Mouse (Mus musculus) T-helper 2 cell (primary cell): ENCODE measurements around the gene Tpd52l1.
"Not testable (repeated sequence)": the region's sequence is repeated elsewhere in the genome, so short reads cannot be mapped to it uniquely, and the experiment has no call there.

Experiments
- in situ Hi-C: fragments of 300-600 bp; cut with MboI, MseI; formaldehyde crosslinking; loops from one replicate; pipeline ENCODE4 v1.15.1; 2025; ENCODE audit warnings: high pct_unique_total_duplicates

The Tpd52l1 gene

DNA sequence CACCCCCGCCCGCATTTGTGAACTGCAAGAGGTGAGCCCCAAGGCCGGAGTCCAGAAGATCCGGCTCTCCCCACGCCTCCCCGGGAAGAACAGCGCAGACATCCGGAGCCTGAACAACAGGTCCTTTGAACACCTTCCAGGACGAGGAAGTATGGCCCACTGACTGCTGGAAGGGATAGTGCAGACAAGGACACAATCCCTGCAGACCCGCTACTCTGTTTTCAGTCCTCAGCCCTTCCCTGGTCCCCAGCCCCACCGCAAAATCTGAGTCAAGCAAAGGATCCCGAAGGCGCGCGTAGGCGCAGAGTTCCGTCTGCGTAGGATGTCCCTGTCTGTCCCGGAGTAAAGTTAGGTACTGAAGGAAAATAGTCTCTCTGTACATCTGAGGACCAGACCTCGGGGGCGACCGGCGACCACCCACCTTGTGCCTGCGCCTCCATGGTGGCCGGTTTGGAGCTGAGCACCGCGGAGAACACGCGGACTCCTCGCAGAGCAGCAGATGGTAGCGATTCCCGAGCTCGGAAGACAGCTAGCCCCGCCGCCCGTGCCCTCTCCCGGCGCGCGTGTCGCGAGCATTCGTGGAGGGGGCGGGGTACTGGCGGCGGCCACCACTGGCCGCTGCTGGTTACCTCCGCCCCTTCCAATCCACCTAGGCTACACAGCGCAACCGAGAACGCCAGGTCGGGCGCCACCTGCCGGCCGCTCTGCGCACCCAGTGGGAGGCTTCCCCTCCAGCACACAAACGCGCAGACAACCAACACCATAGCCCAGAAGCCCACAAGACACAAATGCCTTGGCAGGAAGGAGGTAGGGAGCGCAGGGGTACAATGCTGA is at the start of gene Tpd52l1:
Tpd52l1 (minus strand) TSS at position 668 of the 834 bp plus-strand sequence.
- in situ Hi-C loops: no loop called here

DNA sequence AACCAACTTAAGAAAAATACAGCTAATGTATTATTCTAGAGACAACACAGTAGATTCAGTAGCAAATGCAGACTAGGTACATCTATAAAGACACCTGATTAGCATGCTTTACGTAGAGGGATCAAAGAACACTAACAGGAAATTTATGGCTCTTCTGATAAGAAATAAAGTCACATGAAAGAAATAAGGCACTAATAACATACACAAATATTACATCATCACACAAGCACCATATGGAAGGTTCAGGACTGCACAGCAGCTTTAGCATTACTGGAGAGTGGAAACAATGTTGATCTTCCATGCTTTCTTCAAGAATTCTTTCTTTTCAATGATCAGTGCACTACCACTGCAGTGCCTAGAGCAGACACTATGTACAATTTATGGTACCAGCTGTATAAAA is 48.5 kb upstream of the Tpd52l1 start:
- in situ Hi-C loops: no loop called here

DNA sequence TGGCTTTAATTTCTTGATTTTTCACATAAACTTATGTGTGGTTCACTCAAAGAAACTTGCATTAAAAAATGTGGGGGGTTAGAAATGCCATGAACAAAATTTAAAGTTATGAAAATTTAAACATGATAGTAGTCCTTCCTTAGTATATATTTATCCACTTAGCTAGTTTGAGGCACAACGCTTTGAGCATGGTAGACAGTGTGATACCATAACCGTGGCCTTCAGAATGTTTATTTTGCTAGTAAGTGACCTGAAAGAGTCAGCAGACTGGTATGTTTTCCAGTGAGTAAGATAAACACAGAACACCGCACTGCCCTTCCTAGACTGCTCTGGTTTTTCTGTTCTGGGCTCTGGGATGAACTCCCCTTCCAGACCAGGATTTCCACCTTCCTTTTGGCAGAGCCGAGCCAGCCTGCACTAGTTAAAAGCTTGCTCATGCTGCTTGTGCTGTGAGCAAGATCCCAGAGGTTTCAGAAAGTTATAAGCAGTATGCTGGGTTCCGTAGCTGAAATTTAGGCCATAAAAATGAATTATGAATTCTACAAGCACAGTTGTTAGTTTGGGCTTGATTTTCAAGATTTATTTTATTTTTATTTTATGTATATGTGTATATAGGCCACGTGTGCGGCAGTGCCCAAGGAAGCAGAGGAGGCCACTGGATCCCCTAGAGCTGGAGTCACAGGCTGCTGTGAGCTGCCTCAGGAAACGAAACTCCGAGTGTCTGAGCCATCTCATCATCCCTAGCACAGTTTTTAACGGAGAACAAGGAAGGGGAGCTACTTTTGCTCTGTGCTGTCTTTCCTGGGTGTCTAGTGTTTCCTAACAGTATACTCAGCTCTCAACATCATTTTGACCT is 21.5 kb upstream of the Tpd52l1 start:
- in situ Hi-C loops: no loop called here

DNA sequence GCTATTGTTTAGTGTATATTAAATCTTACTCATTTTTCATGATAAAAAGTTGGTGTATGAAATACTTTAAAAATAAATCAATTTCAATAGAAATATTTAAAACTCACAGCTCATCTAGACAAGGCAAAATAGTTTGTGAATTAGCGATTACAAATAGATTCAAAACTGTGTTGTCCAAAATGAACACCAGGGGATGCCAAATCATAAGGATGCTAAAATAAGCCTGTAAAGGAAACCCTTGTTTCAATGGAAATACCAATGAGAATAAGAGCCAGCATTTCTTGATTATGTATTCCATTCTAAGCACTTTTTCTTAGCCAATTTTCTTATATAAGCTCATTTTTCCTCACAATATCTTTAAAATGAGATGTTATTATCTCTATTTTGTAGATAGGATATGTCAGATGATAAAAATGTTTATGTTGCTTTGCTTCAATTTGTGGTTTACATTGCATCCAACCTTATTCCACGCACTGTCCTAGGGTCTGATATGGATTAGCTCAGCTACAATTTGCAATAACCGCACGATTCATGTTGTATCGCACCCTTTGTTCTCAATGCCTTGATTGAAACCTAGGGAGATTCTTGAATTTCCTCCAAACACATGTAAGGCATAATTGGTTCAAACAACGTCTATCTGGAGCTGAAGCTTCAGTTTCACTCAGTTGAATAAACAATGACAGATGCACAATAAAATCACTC is 20.2 kb upstream of the Tpd52l1 start:
- in situ Hi-C loops: no loop called here

DNA sequence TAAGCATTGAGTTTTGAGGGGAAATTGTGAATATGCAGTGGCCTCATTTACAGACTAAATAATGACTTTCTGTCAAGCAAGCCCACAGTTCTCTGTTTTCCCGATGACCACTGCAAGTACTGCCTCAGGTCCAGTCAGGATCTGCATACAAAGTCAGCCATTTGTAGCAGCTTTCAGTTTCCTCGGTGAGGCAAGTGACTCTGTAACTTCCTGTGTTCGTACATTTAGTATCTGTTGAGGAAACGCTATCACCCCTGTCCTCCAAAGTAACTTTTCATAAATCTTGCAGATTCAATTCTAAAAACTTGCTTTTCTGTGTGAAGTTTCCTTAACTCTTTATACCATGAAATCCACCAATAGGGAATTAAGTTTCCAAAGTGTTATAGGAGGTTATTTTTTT is 19.7 kb upstream of the Tpd52l1 start:
- in situ Hi-C loops: no loop called here

DNA sequence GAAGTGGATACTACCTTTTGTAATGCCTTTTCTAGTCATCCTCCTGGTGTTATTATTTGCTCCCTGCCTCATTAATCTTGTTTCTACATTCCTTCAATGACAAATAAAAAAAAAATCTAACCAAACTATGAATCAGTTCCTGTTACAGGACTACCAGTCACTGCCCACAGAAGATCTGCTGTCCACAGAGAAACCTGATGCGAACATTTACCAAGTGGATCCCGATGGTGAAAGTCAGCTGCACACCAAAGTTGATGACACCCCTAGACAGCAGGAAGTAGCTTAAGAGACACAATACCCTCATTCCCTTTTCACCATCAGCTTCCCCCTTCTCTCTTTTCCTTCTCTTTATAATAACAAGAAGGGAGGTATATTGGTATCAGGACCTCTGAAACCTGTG is 17.3 kb upstream of the Tpd52l1 start:
- in situ Hi-C loops: no loop called here

DNA sequence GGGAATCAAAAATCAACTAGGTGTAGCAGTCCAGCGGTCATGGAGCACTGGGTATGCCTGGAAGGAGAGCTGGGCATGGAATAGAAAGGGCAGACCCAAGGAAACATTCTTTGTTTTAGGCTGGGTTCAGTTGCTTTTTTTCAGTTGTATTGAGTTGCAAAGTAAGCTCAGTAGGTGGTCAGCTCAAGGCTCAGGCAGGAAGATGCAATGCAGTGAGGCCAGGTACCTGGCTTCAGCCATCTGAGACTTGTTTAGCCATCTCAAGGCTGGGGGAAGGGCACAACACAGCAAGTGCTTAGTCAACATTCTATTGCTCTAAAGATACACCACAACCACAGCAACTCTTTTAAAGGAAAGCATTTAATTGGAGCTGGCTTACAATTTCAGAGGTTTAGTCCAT is 11.0 kb upstream of the Tpd52l1 start:
- in situ Hi-C loops: no loop called here

DNA sequence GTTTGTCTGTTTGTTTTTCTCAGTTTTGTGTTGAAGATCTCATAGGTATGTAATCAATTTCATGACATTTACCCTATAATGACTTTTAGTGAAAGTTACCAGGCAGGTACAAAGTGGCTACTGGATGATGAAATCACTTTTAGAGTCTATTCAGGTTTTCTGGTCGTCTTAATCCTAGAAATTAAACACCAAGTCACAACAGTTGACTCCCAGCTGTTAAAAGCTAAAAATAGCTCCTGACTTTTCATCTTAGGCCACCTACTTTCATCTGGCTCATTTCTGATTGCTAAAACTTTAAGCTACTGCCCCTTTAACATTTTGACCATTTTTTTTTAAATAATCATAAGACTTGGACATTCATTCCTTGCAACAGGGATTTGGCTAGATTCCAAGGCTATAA is 1.3 kb upstream of the Tpd52l1 start:
- in situ Hi-C loops: no loop called here

DNA sequence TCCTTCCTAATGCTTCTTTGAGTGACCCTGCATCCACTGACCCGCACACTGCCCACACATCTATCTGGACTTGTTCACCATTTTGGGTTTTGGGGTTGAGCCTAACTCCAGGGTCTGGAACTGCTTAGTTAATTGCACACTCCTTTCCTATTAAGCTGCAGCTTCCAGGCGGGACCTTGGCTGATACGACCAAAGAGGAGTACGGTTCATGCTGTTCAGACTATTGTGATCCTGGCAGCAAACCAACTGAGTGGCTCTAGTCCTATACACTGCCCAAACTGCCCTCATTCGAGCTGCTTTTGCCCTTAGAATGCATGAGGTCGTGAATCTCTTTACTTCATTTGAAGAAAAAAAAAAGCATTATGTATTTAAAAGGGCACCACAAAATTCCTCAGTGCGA is 1.6 kb downstream of the Tpd52l1 start:
- in situ Hi-C loops: no loop called here

DNA sequence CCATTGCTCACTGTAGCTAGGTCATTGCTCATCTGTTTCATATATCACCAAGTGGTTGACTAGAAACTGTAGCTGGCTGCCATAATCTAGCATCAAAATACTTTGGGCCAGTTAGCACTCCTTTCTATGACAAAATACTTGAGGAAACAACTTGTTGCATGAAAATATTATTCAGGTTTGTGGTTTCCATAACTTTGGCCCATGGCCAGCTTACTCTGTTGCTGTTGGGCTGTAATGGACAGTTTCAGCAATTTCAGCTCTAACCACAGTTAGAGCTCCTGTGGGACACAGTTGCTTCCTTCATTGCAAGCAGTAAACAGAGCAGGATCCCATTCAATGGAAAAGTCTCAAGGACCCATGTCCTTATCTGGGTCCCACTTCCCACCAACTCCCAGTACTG is 4.3 kb downstream of the Tpd52l1 start:
- in situ Hi-C loops: no loop called here

DNA sequence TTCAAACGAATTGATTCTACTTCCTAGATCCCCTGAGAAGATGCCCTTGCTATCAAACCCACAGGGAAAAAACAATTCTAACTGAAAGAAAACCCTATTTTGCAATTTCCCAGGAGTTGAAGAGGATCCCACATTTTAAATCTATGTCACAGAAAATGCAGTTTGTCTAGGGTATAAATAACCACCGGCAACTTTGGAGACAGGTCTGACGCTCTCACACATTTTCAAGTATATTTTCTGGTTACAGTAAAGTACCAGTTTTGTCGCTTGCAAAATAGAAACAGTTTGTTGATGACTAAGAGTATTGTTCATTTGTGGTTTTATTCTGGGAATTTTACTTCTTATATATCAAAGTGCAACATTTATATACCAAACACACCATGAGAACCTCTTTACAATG is 9.7 kb downstream of the Tpd52l1 start:
- in situ Hi-C loops: no loop called here

DNA sequence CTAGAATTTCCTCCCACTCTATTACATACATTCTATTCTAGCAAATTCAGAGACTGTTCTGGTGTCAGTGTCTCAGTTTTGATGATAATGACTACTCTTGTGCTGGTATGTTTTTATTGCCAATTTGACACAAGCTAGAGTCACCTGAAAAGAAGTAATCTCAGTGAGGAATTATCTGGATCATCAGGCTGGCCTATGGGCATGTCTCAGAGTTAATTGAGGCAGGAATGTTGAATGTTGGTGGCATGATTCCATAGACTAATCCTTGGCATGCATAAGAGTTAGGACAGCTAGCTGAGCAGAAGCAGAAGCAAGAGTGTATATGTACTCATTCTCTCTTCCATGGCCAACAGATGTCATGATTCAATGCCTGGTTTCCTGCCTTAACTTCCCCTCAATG is 27.8 kb downstream of the Tpd52l1 start:
- in situ Hi-C loops: no loop called here

DNA sequence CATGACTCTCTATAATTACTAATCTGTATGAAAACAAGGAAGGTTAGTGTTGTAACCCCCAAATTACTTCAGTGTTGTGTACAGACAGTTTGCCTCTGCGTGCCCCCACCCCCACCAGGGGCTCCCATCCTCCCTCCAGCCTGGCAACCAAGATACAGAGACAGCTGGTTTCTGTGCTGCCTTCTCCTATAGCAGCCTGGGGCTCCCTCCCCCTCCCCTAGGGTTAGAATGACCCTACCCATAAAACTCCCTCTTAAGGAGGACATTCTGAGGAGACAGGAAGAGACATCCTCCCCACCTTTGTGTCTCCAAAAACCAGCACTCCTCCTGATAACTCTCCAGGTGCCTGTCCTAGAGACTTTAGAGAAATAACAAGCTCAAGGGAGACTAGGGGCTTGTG is 52.8 kb downstream of the Tpd52l1 start:
- in situ Hi-C loops: no loop called here

DNA sequence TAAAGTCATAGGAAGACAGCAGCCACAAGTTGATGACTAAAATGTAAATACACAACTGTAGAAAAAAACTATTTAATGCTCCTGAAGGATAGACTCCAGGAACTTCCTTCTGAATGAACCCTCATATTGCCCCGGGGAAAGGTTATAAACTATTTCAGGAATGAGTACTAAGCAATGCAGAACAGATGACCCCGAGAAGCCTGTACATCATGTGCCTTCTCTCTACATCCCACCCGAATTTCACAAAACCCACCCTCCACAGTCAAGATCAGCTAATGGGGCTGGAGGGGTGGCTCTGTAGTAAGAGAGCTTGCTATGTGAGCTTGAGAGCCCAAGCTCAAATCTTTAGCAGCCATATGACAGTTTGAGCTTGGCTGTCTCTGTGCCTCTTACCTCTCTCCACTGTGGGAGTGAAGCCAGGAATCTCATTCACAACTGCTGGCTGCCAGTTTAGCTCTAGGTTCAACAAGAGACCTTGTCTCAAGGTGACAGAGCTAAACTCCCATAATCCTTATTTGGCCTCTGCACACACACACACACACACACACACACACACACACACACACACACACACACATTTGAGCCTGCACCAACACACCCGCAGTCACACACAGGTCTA is 54.9 kb downstream of the Tpd52l1 start:
- in situ Hi-C loops: no loop called here

DNA sequence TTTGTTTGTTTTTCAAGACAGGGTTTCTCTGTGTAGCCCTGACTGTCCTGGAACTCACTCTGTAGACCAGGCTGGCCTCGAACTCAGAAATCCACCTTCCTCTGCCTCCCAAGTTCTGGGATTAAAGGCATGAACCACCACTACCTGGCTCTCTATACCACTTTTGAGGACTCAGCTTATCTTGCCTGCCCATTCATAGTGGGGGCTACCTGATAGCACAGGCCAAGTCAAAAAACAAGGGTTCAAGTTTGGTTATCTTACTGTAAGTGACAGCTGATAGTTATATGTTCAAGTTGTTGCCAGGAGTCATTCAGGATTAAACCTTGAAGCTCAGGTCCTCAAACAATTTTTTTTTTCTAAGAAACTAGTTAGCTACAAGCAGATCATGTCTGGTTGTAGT is 57.2 kb downstream of the Tpd52l1 start:
- in situ Hi-C loops: not testable (repeated sequence)

DNA sequence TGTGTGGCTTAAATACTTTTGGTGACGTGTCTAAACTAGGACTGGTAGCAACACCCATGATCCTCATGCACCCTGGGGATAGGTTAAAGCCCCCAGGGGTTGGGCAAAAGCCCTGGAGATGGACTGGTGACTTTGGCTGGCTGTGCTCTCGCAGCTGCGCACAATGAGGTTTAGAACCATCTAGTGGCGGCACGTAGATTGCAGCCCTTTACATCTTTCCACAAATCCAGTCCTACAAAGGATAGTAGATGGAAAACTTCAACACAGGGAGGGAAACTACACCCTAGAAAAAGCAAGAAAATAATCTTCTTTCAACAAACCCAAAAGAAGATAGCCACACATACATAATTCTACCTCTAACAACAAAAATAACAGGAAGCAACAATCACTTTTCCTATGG is 75.6 kb downstream of the Tpd52l1 start:
- in situ Hi-C loops: not testable (repeated sequence)

DNA sequence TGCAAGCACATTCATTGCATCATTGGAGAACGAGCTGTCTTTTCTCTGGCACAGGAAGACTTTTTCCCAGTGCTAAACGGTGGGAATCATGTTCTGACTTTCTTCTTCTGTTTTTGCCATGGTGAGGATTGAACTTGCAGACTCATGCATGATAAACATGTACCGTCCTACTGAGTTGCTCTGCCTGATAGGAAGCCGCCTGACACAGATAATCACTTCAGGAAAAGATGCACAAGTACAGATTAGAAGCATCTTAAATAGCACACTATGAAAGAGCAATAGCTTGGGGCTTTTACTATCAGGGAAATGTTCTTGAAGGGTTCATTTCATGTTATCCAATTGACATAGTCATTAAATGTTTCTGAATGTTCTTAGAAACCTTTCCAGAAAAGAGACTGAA is 86.0 kb downstream of the Tpd52l1 start:
- in situ Hi-C loops: loop anchor here (10.0 kb wide), 1 partner anchor 1385 kb away; no protein-coding TSS in a partner anchor

DNA sequence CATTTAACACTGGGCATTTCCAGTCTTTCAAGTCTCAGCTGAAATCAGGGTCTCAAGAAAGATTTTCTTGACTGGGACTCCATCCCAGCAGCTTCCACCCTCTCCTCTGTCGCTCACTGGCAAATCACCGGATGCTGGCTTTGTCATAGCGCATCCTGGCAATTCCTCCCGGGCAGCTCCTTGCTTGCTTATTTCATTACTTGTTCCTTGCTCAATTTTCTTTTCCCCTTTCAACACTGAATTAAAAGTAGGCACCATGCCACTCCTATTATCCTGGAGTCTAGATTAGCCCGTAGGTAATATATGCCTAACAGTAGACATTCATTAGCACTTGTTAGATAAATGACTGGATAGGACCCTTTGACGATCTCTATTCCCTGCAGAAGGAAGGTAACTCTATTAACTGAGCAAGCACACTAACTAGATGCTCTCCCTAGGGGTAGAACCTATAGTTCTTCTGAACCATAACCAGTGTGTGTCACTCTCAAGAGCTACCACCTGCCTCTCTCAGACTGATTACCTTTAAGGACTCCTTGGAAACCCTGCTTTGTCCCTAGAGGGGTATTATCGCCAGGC is 90.8 kb downstream of the Tpd52l1 start:
- in situ Hi-C loops: loop anchor here (10.0 kb wide), 1 partner anchor 1380 kb away; no protein-coding TSS in a partner anchor

DNA sequence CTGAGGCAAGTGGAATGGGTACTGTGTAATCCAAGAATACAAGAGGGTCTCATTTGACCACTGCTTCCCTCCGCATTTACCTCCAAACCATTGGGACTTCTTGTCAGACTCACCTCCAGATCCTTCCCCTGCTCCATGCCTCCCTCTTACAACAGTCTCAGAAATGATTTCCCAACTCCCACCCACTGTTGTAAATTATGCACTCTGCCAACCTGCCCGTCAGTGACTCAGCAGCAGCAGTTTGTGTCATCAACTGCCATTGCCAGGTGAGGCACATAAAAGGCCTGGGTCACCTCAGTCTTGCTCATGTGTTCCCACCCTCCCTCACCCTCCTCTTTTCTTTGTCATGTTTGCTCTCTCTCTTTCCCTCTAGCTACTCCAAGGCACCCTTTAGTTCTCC is 91.6 kb downstream of the Tpd52l1 start:
- in situ Hi-C loops: loop anchor here (10.0 kb wide), 1 partner anchor 1379 kb away; no protein-coding TSS in a partner anchor

DNA sequence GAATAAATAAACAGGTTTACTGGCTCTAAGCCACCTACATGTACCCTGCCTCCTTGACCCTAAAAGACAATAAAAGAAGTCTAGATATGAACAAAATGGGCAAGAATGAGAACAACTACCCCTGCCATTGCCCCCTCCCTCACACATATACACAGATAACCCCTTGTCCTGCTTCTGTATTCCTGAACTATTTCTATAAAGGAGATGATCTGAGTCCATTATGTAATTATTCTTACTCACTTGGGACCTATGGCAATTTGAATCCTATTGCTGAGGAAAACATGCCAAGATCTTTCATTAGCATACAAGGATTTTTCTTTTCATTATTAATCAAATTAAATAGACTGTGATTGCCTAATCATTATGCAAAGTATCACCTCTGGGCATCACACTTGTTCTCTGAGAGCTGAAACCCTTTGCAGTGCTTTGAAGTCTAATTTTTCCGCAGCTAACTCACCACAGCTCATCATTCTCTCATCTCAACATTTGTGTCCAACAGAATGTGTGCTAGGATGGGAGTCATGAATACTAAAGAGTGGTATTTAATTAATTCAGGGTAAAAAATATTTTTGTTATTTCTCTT is 92.8 kb downstream of the Tpd52l1 start:
- in situ Hi-C loops: loop anchor here (10.0 kb wide), 1 partner anchor 1378 kb away; no protein-coding TSS in a partner anchor

DNA sequence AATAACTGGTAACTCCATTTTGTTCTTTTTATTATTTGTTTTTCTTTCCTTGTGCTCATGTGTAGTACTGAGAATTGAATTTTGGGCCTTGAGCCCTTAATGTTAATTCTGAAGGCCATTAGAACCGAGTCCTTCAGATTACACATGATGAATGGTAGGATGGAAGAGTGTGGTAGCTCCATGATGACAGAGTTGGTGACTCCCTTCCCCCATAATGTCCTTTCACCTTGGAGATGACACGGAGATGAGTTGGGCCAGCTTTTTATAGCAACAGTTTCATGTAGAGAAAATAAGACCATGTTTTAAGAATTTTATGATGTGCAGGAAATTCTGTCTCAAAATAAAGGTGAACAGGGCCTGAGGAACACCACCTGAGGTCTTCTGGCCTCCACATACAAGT is 94.7 kb downstream of the Tpd52l1 start:
- in situ Hi-C loops: loop anchor here (10.0 kb wide), 1 partner anchor 1376 kb away; no protein-coding TSS in a partner anchor
